Mouse (Mus musculus) neural tube, embryonic 11.5 days (tissue): Measurements from ENCODE around the gene Chat. TPM values are rescaled to one million over a fixed set of nuclear protein-coding genes. Genes with fewer than 3 reads are reported as not detected.

Experiments used
- ATAC-seq: fragments of 200-750 bp; cut with Nextera tagmentation; 2 replicates; pipeline ENCODE4 v1.8.0; 2017; ENCODE audit warnings: moderate number of reproducible peaks, mild to moderate bottlenecking, moderate TSS enrichment, moderate library complexity; ENCODE audit not compliant: insufficient read depth, low FRiP score, low TSS enrichment
- DNase-seq: peaks from one replicate; pipeline ENCODE4 v3.0.0-alpha.2; 2015; ENCODE audit warnings: low spot score
- H3K27ac ChIP-seq: fragments of 300-500 bp; sonication (generic); 2 replicates; pipeline ENCODE4 v1.5.1; 2014; ENCODE audit warnings: low read depth, mild to moderate bottlenecking, low read length
- H3K27me3 ChIP-seq: fragments of 300-500 bp; sonication (generic); 2 replicates; pipeline ENCODE4 v1.6.1; 2014; ENCODE audit warnings: mild to moderate bottlenecking, low read length, mixed read lengths; ENCODE audit not compliant: control insufficient read depth, insufficient read depth
- H3K36me3 ChIP-seq: fragments of 300-500 bp; sonication (generic); 2 replicates; pipeline ENCODE4 v1.6.1; 2014; ENCODE audit warnings: mild to moderate bottlenecking, low read length, moderate library complexity, mixed read lengths; ENCODE audit not compliant: control insufficient read depth, insufficient read depth
- H3K4me1 ChIP-seq: fragments of 300-500 bp; sonication (generic); 2 replicates; pipeline ENCODE4 v1.6.1; 2014; ENCODE audit warnings: low read length, mixed read lengths; ENCODE audit not compliant: control insufficient read depth, insufficient read depth
- H3K4me2 ChIP-seq: fragments of 300-500 bp; sonication (generic); 2 replicates; pipeline ENCODE4 v1.6.1; 2014; ENCODE audit warnings: low read depth, mild to moderate bottlenecking, moderate library complexity
- H3K4me3 ChIP-seq: fragments of 300-500 bp; sonication (generic); 2 replicates; pipeline ENCODE4 v1.5.1; 2014; ENCODE audit warnings: low read depth, low read length
- H3K9ac ChIP-seq: fragments of 300-500 bp; sonication (generic); 2 replicates; pipeline ENCODE4 v1.6.1; 2014; ENCODE audit warnings: mild to moderate bottlenecking, low read length
- H3K9me3 ChIP-seq: fragments of 300-500 bp; sonication (generic); 2 replicates; pipeline ENCODE4 v1.6.1; 2016; ENCODE audit warnings: low read length; ENCODE audit not compliant: control insufficient read depth
- WGBS: fragments of 180-500 bp; shearing (Covaris S2); extraction: QIAGEN DNeasy Blood & Tissue Kit; methylation state at CpG from one replicate; pipeline ENCODE4 v1.1.7; 2014; 5-methylcytosine and 5-hydroxymethylcytosine counted together
- polyA plus RNA-seq: library from polyadenylated mRNA; unstranded; fragments of >200 nt; fragmentation: Nextera tagmentation; extraction: Ambion mirVana; gene quantifications from 2 replicates; pipeline ENCODE4 v1.2.1, GENCODE M21; 2014

The Chat gene
- polyA plus RNA-seq, 1 experiment from 2014 or later: 4.2 TPM

GRCm38 (mm10) chr14:32467606-32468005 is 1.8 kb upstream of the Chat start:
- peaks cover 11% of the 10 kb centered on the region for H3K4me1 ChIP-seq
- no peaks in the 10 kb centered on the region for H3K9me3 ChIP-seq
- ATAC-seq: no peak
- DNase-seq: peak; percentile 69
- WGBS: 7% methylated on average over 5 of the region's 5 CpGs
- no peak overlapping the region for H3K4me2 ChIP-seq
- peaks cover 49% of the 10 kb centered on the region for H3K27me3 ChIP-seq
- no peak overlapping the region for H3K4me3 ChIP-seq
- no peak overlapping the region for H3K27ac ChIP-seq
- no peak overlapping the region for H3K9ac ChIP-seq
- H3K36me3 ChIP-seq: no peaks in the 10 kb centered on the region

- Histone ChIP-seq H3K4me3 (peak overlapping the region; percentile 35), H3K27me3 (peaks cover 70% of the 10 kb centered on the region), H3K4me1 (peaks cover 11% of the 10 kb centered on the region), H3K36me3 (no peaks in the 10 kb centered on the region), H3K27ac (no peak overlapping the region), H3K9me3 (no peaks in the 10 kb centered on the region), H3K9ac (peak overlapping the region; percentile 20), H3K4me2 (peak overlapping the region; percentile 49; the same call in 1 of the 2 replicates)
- ATAC-seq: no peak
- no peak for DNase-seq
- WGBS: 3% methylated on average over 9 of the region's 11 CpGs
Observed at GRCm38 (mm10) chr14:32465506-32465870, 301 bp downstream of the Chat start.

GRCm38 (mm10) chr14:32464601-32465505 is 936 bp downstream of the Chat start, which contains the start of gene Slc18a3:
TSS of gene Slc18a3 (minus strand) at chr14:32464850.
- peak; percentile 48 for ATAC-seq
- WGBS: under 1% methylated on average over 63 of the region's 70 CpGs
- peak within 1 kb of the TSS; percentile 50 for H3K27ac ChIP-seq
- no peaks in the 10 kb centered on the region for H3K36me3 ChIP-seq
- peak within 1 kb of the TSS; percentile 35 for H3K9ac ChIP-seq
- H3K27me3 ChIP-seq: peaks cover 76% of the 10 kb centered on the region
- H3K4me2 ChIP-seq: peak within 1 kb of the TSS; percentile 49
- no peaks in the 10 kb centered on the region for H3K9me3 ChIP-seq
- peak within 1 kb of the TSS; percentile 35 for H3K4me3 ChIP-seq
- H3K4me1 ChIP-seq: peaks cover 11% of the 10 kb centered on the region
- DNase-seq: peak; percentile 45

- Histone ChIP-seq H3K4me2 (no peak overlapping the region; the same call in 1 of the 2 replicates), H3K27me3 (peaks cover 90% of the 10 kb centered on the region), H3K9ac (no peak overlapping the region; the same call in none of the 2 replicates), H3K4me1 (peaks cover 11% of the 10 kb centered on the region), H3K9me3 (no peaks in the 10 kb centered on the region), H3K36me3 (no peaks in the 10 kb centered on the region), H3K27ac (peak overlapping the region; percentile 50; the same call in 1 of the 2 replicates), H3K4me3 (peak overlapping the region; percentile 35)
- WGBS: 3% methylated on average over 74 of the region's 74 CpGs
- peak; percentile 22 for DNase-seq
- ATAC-seq: no peak
Observed at GRCm38 (mm10) chr14:32463211-32464040, 2.4 kb downstream of the Chat start.

GRCm38 (mm10) chr14:32452552-32452951 is 13.2 kb downstream of the Chat start:
- H3K4me1 ChIP-seq: no peaks in the 10 kb centered on the region; the same call in 1 of the 2 replicates
- H3K36me3 ChIP-seq: no peaks in the 10 kb centered on the region
- WGBS: 7% methylated on average over 4 of the region's 4 CpGs
- H3K27me3 ChIP-seq: no peaks in the 10 kb centered on the region
- H3K4me2 ChIP-seq: no peak overlapping the region
- DNase-seq (no peak), ATAC-seq (no peak)
- H3K9ac ChIP-seq: no peak overlapping the region
- H3K9me3 ChIP-seq: no peaks in the 10 kb centered on the region
- H3K4me3 ChIP-seq: no peak overlapping the region
- no peak overlapping the region for H3K27ac ChIP-seq

- Histone ChIP-seq H3K4me1 (no peaks in the 10 kb centered on the region), H3K27ac (no peak overlapping the region), H3K9me3 (no peaks in the 10 kb centered on the region), H3K36me3 (no peaks in the 10 kb centered on the region), H3K4me3 (no peak overlapping the region), H3K27me3 (no peaks in the 10 kb centered on the region), H3K4me2 (no peak overlapping the region), H3K9ac (no peak overlapping the region)
- ATAC-seq (no peak), DNase-seq (no peak)
- 88% methylated on average over 6 of the region's 6 CpGs for WGBS
Observed at GRCm38 (mm10) chr14:32446989-32447388, 18.8 kb downstream of the Chat start.

GRCm38 (mm10) chr14:32443446-32443845 is 22.3 kb downstream of the Chat start:
- H3K9me3 ChIP-seq: no peaks in the 10 kb centered on the region
- WGBS: 35% methylated on average over 8 of the region's 8 CpGs
- no peak overlapping the region for H3K4me3 ChIP-seq
- H3K4me2 ChIP-seq: no peak overlapping the region
- H3K36me3 ChIP-seq: no peaks in the 10 kb centered on the region
- H3K27ac ChIP-seq: no peak overlapping the region
- 0 out of 2 replicates have a peak, but pooled peaks cover 3% of the 10 kb centered on the region for H3K4me1 ChIP-seq
- no peak overlapping the region for H3K9ac ChIP-seq
- H3K27me3 ChIP-seq: no peaks in the 10 kb centered on the region
- no peak for DNase-seq
- ATAC-seq: no peak

GRCm38 (mm10) chr14:32439744-32440143 is 26.0 kb downstream of the Chat start:
- ATAC-seq (no peak), DNase-seq (no peak)
- H3K27ac ChIP-seq: no peak overlapping the region
- no peaks in the 10 kb centered on the region for H3K36me3 ChIP-seq
- no peak overlapping the region for H3K4me2 ChIP-seq
- no peak overlapping the region for H3K4me3 ChIP-seq
- H3K9ac ChIP-seq: no peak overlapping the region
- H3K27me3 ChIP-seq: no peaks in the 10 kb centered on the region
- no peaks in the 10 kb centered on the region for H3K9me3 ChIP-seq
- 46% methylated on average over 3 of the region's 3 CpGs for WGBS
- 0 out of 2 replicates have a peak, but pooled peaks cover 3% of the 10 kb centered on the region for H3K4me1 ChIP-seq
